Mouse (Mus musculus) granulocyte monocyte progenitor cell, adult 5-6 weeks (primary cell): Measurements from ENCODE around the gene Ocel1. TPM values are rescaled to one million over a fixed set of nuclear protein-coding genes. Genes with fewer than 3 reads are reported as not detected.
A peak's percentile ranks its signal among the peaks of the same experiment; 100 is the strongest.
"Not testable (repeated sequence)": the region's sequence is repeated elsewhere in the genome, so short reads cannot be mapped to it uniquely, and the experiment has no call there.

Source experiments
- ATAC-seq: replicated peaks from 2 replicates; pipeline ENCODE4 v1.8.0; 2016; ENCODE audit warnings: mild to moderate bottlenecking, moderate TSS enrichment, inconsistent platforms; ENCODE audit not compliant: poor library complexity, severe bottlenecking
- total RNA-seq, 2 experiments: library from RNA; stranded (forward) in 1 of 2; stranded (reverse) in 1 of 2; fragments of 200-712, 200-1000 nt in 1 of 2; fragments of >200 nt in 1 of 2; fragmentation: Nextera tagmentation in 1 of 2; gene quantifications; 2 replicates each; pipeline ENCODE4 v1.2.3; 2014 to 2017

Ocel1 gene
- total RNA-seq (2014; fragmentation: Nextera tagmentation) (8.8 and 12.4 TPM in 2 replicates), total RNA-seq (2017) (8.9 TPM in 2 replicates)

DNA sequence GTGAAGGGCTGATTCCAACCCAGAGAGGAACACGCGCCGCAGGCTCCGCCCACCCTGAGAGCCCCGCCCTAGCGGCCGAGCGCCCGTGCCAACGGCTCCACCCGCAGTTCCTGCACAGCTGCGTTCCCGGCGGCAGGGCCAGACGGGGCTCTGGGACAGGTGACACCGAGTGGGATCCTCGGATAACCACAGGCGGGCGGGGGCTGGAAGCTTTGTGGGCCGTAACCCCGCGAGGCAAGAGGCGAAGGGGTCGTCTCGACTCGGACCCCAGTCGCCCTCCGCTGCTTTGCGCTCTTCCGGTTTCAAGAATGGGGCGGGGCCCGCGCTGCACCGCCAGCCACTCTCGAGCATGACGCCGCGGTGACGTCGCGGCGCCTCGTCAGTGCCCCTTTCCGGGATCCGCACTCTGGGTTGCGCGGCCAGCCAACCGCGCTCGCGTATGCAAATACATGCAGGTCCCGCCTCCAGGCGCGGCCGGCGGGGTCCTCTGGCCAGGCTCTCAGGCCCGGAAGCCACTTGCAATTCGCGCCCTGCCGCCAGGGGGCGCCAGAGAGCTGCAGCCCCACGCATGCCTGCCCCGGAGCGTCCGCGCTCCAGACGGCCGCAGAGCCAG is at the start of gene Ocel1:
TSS of gene Ocel1 (plus strand) at position 63 of the 613 bp plus-strand sequence.
- peak; percentile 62 for ATAC-seq

DNA sequence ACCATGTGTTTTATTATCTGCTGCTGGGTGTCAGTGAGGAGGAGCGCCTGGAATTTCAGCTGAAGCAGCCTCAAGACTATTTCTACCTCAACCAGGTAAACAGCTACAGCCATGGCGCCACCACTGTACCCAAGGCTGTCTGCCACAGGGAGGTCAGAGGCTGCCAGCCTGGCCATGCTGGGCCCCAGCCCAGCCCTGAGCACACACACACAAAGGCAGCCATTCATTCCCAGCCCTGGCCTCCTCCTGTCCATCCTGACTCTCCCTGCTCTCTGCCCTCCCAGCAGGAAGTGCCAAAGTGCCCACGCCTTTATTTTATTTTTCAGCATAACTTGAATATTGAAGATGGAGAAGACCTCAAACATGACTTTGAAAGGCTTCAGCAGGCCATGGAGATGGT is 48.2 kb upstream of the Ocel1 start:
- ATAC-seq: no peak

DNA sequence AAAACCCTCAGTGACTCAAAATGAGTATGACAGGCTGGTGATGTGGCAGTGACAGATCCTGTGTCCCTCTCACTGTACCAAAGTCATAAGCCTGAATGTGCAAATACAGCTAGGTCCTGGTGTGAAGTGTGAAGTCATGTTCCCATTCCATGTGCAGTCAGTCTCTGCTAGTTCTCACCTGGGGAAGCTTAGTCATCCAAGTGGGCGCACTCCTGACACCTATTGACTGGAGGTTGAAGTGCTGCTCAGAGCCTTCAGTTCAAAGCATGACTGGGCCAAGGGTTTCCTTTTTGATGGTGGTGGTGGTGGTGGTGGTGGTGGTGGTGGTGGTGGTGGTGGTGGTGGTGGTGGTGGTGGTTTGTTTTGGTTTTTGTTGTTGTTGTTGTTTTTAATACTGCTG is 46.2 kb upstream of the Ocel1 start:
- peak; percentile 52; the same call in 1 of the 2 replicates for ATAC-seq

DNA sequence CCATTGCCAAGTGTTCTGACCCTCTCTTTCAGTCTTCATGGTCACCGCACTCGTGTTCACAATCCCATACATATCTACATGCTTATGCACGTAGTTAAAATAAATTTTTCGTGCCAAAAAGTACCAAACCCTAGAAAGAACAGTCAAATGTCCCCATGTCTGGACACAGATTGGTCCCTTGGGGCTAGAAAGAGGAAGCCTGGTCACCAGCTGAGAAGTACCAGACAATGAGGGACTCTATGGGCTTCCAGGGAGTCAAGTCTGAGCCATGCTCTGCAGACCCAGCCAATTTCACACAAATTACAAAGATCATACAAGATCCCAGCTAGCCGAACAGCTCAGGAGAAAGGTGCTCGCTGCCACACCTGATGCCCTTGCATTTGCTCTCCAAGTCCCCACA is 33.3 kb upstream of the Ocel1 start:
- ATAC-seq: not testable (repeated sequence)

DNA sequence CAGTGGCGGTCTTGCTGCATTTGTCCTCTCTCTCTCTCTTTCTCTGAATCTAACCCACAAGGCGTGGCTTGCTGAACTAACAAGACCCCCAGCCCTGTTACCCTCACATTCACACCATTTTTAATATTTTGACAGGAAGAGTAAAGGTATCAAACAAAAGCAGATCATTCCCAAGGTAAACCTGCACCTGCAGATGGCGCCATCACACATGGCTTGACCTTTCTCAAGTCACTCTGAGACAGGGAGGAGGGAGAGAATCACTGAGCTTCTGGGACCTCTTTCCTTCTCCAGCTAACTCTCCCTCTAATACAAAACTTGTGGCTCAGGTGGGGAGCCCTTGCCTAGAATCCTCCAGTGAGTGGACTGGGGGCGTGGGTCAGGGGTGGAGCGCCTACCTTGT is 30.5 kb upstream of the Ocel1 start:
- ATAC-seq: no peak; the same call in 1 of the 2 replicates

DNA sequence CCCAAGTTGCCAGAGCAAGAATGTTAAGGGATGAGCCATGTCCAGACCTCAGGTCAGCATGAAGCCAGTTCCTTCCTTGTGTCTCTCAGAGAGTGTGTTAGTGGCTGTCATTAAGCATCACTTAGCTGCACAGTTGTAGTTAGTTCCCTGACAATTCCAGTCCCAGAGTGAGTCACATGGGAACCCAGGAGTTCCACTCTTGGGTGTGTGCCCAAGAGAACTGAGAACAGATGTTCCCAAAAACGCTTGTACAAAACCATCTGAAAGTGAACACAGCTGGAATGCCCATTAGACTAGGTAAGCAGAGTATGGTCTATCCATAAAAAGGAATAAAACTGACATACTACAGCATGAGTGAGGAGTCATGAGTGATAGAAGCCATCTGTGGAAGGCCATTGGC is 24.5 kb upstream of the Ocel1 start:
- no peak for ATAC-seq

DNA sequence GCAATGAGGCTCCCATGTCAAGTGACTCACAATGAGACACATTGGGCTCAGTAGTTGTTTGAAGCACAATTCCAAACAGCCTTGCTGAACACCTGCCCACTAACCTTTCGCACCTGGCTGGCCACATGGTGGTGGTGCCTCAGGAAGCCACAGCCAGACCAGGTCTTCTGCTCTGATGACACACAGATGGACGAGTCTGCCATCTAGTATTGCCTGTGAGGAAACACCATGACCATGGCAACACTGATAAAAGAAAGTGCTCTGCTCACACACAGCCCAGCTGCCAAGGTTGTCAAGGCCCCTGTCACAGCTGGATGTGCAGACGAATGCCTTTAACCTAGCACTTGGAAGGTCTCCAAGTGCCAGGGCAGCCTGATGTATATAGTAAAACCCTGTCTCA is 20.0 kb upstream of the Ocel1 start:
- no peak for ATAC-seq

DNA sequence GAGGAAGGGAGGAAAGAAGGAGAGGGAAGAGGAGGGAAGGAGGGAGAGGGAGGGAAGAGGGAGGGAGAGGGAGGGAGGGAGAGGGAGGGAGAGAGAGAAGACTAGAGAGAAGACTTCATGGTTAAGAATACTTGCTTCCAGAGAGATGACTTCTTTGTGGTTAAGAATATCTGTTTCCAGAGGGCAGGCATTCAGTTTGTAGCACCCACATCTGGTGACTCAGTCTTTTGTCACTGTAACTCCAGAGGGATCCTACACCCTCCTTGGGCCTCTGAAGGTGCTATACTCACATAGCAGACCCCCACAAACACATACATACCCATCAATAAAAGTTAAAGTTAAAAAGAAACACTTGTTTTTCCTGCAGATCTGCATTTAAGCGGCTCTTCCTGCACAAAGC is 19.6 kb upstream of the Ocel1 start:
- ATAC-seq: no peak

DNA sequence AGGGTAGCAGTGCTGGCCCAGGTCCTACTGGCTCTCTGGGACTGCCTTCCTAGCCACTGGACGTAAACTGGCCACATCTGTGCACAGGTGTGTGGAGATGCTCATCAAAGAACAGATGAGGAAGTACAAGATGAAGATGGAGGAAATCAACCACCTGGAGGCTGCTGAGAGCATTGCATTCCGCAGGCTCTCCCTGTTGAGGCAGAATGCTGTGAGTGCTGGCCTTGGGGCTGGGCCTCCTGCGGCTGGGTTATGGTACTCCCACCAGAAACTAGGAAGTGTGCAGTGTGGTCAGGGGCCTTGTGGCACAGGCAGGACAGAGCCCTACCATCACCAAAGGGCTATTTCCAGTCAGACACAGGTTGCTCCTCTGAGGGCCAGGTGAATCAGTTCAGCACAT is 13.1 kb upstream of the Ocel1 start:
- ATAC-seq: 0 out of 2 replicates have a peak, but pooled peaks have one; percentile 15

DNA sequence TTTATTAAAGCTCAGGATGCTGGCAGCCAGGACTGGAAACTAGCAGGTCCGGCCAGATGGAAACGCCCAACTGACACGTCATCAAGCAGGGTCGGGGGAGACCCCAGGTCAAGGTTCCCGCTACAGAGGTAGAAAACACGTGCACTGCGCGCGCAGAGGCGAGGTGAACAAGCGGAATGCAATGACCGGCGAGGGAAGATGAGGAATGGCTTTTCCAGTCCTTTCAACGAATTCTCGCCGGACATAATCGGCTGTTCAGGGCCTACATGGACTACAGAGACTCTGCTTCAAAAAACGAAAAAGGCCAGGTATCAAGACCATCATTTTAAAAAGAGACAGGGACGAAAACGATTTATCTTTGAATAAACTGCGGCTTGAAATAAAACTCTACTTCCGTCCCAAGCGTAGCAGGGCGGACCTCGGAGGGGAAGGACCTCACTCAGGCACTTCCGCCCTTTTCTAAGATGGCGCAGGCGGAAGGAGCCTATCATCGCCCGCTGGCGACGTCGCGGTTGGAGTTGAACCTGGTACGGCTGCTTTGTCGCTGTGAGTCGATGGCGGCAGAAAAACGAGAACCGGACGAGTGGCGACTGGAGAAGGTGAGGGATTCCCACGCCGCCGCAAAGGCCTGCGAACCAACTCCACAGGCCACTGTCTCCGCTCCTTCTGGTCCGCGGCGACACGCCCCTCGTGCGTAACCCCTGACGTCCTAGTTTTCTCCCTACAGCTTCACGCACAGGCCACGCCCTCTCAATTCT is 4.1 kb upstream of the Ocel1 start, which contains the start of gene Use1:
TSS of gene Use1 (plus strand) at position 78 of the 758 bp plus-strand sequence.
- ATAC-seq: peak; percentile 55

DNA sequence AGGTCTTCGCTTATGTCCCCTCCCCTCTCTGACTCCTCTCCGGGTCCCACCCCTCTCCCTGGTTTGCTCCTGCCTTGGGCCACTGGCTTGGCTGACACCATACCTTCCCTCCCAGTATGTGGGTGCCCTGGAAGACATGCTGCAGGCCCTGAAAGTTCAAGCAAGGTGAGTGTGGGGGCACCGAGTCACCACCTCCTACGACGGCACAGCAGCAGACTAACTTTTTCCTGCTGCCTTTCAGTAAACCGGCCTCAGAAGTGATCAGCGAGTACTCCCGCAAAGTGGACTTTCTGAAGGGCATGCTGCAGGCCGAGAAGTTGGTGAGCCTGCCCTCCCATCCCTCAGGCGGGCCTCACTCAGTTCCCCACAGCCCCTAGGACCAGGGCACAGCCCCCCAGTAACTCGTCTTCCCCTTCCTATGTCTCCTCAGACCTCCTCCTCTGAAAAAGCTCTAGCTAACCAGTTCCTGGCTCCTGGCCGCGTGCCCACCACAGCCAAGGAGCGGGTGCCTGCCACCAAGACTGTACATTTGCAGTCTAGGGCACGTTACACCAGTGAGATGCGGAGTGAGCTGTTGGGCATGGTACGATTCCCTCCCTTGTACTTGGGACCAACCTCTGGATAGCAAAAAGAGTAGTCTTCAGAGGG is 3.4 kb upstream of the Ocel1 start:
- ATAC-seq: peak; percentile 68; the same call in 1 of the 2 replicates

DNA sequence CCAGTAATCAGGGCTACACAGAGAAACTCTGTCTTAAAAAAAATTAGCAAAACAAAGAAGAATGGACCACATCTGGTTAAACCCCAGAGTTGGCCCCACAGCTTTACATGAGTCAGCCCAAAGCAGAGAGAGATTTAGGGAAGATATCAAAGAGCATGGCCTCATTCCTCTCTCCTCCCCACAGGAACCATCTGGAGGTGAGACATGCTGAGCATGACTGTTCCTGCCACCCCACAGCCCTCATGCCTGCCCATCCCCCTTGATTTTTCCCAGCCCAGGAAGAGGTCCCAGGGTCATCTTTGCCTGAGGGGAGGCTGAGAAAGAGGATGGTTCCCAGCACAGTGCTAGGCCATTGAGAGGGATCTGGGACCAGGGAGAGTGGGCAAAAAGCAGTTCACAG is 2.7 kb upstream of the Ocel1 start:
- ATAC-seq: no peak

DNA sequence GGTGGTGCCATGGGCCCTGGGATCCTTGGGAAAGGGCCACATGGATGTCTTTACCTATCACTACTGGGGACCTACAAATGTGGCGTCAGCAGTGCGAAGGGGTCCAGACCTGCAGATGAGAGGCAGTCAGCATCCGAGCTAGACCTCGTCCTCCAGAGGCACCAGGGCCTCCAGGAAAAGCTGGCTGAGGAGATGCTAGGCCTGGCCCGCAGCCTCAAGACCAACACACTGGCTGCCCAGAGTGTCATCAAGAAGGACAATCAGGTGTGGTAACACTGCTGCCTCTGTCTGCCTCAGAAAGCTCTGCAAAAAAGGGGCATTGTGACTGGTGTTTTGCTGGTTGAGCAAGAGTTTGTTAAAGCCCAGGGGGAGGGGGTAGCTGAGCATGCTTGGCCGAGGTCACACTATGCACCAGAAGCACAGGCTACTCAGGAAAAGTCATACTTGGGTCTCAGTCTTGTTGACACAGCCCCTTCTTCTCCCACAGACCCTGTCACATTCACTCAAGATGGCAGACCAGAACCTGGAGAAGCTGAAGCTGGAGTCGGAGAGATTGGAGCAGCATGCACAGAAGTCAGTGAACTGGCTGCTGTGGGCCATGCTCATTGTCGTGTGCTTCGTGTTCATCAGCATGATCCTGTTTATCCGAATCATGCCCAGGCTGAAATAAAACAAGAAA is 1.9 kb upstream of the Ocel1 start:
- no peak for ATAC-seq

DNA sequence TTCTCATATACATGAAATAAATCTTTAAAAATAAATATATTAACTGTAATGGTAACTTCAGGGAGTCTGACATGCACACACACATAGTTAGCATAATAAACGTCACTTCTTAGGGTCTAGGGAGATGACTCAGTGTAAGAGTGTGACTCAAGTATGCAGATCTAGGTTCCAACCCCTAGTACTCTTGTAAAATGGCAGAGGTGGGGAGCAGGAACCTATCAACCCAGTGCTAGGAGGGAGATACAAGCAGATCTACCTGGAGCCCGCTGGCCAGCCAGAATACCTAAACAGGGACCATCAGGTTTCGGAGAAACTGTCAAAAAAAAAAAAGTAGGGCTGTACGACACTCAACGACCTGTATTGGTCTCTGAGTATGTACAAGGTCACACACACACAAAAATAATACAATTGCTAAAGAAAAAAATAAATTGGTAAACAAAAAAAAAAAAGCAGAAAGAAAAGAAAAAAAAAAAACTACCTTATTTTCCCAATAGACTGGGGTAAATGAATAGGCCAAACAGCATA is 325 bp upstream of the Ocel1 start:
- no peak for ATAC-seq

DNA sequence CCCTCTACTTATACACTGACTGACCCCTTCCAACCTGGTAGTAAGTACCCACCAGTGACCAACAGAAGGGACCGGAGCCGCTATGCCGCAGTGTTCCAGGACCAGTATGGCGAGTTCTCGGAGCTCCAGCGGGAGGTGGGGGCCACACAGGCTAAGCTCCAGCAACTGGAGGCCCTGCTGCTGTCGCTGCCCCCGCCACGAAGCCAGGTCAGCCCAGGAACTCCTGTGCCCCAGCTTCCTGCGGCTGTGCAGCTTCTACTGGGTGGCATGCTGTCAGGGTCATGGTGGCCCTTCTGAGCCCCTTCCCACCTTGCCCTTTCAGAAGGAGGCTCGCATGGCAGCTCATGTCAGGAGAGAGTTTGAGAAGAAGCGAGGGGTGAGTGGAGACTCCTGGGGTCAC is 1.3 kb downstream of the Ocel1 start:
- ATAC-seq: no peak

DNA sequence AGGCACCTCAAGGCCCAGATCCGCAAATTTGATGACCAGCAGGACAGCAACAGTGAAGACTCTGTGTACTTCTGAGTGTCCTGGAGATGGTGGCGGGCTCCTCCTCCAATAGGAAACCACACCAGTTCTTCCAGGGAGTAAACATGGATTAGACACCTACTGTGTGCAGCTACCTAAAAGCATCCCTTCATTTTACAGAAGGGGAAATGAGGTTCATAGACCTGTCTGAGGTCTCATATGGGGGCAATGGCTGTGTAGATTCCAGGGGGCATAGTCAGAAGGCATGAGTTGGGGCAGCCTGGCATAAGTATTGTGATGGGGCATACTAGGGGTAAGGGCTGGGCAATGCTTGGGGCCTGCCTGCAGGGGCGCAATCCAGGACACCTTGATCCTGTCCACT is 1.9 kb downstream of the Ocel1 start:
- ATAC-seq: no peak

DNA sequence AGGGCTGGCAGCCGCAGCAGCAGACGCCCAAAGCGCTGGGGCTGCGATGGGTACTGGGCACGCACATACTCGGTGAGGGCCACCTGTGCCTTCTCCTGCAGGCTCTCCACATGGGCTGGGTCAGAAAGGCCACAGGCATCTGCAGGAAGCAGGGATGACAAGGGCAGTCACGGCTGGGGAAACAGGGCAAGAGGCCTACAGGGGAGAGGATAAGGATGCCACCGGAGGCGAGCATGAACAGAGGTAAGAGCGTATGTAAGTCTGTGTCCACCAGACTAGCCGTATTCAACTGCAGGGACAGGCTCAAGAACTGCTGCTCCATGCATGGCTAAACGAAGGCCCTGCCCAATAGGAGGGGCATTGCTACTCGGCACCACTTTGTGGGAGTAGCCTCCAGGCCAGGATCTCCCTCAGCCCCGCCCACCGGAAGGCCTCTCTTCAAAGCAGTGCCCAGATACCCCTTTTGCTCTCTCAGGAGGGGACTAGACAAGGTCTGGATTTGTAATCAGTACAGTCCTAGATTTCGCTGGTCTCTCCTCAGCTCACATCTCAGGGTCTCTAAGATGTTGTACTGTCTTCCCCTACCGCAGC is 3.6 kb downstream of the Ocel1 start:
- ATAC-seq: no peak

DNA sequence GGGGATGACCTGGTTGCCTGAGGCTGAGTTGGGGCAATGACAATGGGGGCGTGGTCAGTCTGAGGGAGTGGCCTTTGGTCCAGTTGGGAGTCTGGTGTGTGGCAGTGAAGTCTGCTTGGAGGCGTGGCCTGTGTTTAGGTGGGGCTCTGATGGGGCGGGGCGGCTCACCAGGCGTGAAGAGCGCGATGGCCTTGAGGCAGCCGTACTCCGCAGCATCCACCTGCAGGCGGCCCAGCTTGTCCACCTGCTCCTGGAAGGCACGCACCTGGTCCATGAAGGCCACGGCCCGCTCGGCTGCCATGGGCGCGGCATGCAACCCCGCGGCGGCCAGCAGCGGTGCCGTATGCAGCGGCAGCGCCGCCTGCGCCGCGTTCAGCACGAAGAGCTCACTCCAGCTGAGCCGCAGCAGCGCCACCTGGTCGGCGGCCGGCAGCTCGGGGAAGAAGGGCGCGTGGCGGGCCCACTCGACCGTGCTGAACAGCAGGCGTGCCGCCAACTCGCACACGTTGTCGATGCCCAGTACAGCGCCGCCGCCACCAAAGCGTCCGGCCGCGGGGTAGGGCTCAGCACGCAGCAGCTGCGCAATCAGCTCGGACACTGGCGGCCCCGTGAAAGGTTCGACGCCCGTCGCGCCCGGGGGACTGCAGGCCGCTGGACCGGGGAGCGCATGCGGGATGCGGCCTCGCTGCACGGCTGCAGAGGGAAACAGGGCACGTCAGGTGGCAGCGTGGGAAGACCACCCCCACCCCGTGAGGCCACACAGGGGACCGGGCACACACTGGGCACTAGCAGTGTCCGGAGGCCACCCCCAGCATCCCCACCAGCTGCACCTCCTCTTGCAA is 4.7 kb downstream of the Ocel1 start:
- ATAC-seq: peak; percentile 54

DNA sequence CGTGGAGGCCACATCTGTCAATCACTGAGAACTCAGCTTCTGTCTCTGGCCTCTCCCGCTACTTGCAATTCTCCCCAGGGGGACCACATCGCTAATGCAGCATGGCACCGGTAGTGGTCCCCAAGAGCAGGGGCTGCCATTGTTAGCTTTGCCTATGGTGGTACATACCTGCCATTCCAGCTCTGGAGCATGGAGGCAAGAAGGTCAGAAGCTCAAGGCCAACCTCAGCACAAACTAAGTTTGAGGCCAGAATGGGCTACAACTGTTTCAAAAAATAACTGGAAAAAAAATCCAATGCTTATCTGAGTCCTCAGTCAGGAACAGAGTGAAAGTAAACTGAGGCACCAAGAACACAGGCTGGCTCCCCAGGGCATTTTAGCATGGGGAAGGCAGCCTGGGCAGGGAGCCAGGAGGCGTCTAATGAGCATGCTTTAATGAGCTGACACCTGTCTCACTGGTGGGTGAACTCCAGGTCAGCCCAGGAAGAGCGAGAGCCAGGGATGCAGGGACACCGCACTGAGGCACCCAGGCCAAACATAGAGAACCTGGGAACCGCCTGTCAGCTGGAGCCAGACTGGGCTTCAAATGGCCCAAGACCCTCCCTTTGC is 5.4 kb downstream of the Ocel1 start:
- no peak for ATAC-seq
